Mouse (Mus musculus) bone marrow, adult 2 months (tissue): ENCODE measurements around the gene Pcbp1. TPM values are rescaled to one million over a fixed set of nuclear protein-coding genes. Genes with fewer than 3 reads are reported as not detected.
A peak's percentile ranks its signal among the peaks of the same experiment; 100 is the strongest.

Experiments
- H3K27ac ChIP-seq: fragments of 200-500 bp; 2 replicates; pipeline ENCODE4 v1.5.1; 2012; ENCODE audit warnings: low read depth, mild to moderate bottlenecking, control low read depth, inconsistent platforms, low read length; ENCODE audit not compliant: control insufficient read depth, poor library complexity, insufficient read depth
- H3K4me1 ChIP-seq: fragments of 200-500 bp; 2 replicates; pipeline ENCODE4 v1.6.1; 2011; ENCODE audit warnings: low read length; ENCODE audit not compliant: control insufficient read depth, insufficient read depth
- H3K4me3 ChIP-seq: fragments of 200-500 bp; replicated peaks from 2 replicates; pipeline ENCODE3; 2011; ENCODE audit warnings: mild to moderate bottlenecking, low read depth, low read length, control low read depth; ENCODE audit not compliant: control insufficient read depth
- CTCF ChIP-seq: fragments of 200-500 bp; IDR thresholded peaks from 2 replicates; pipeline ENCODE4 v1.5.1; 2011; ENCODE audit warnings: low read length, control low read depth; ENCODE audit not compliant: control insufficient read depth, insufficient read depth
- POLR2A ChIP-seq: fragments of 200-500 bp; IDR thresholded peaks from 2 replicates; pipeline ENCODE4 v1.6.1; 2011; ENCODE audit warnings: low read depth, mild to moderate bottlenecking, control low read depth, low read length, borderline replicate concordance; ENCODE audit not compliant: control insufficient read depth
- WGBS: fragments of 180-500 bp; shearing (Covaris S2); methylation state at CpG from one replicate; pipeline ENCODE4 v1.1.7; 2018; 5-methylcytosine and 5-hydroxymethylcytosine counted together
- polyA plus RNA-seq: library from polyadenylated mRNA; stranded (reverse); fragments of >200 nt; gene quantifications from 2 replicates; pipeline ENCODE4 v1.2.4, GENCODE M21; 2011; ENCODE audit warnings: low replicate concordance; ENCODE audit not compliant: missing spikeins, insufficient read depth, insufficient read length

Pcbp1 gene
- polyA plus RNA-seq, 1 experiment = 86.3 TPM

DNA sequence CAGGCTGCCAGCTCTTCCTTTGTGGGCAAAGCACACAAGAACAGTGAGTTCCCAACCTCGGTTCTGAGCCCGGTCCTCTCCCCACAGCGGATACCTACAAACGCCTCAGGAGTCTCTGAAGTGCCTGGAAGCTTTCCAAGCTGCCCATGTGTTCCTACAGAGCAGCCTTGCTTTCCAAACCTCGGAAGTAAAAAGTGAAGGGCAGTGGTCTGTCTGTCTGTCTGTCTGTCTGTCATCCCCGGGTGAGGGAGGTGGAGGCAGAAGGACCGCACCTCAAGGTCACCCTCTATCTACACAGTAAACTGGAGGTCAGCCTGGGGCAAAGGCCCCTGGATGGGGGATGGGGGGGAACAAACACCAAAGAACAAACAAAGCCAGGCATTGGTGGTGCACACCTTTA is 20.4 kb downstream of the Pcbp1 start:
- peaks cover 1% of the 10 kb centered on the region; the same call in 1 of the 2 replicates for H3K4me1 ChIP-seq
- no peak overlapping the region for H3K27ac ChIP-seq
- WGBS = 47% methylated on average over 7 of the region's 7 CpGs
- TF ChIP-seq POLR2A = no peak
- no peak for TF ChIP-seq CTCF
- H3K4me3 ChIP-seq = no peak overlapping the region

DNA sequence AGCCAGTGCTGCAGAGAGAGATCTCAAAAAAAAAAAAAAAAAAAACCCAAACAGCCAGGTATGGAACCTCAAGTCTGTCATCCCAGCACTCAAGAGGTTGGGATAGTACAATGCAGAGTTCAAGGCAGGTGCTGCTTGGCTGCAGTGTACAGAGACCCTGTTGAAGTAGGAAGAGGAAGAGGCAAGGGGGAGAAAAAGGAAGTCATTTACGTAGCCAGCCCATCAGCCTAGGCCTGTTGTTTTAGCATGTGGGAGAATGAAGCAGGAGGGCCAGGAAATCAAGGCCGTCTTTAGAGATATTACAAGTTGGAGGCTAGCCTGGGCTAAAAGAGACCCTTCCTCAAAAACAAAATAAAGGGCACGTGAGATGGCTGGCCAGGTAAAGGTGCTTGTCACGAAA is 22.6 kb downstream of the Pcbp1 start:
- TF ChIP-seq POLR2A (no peak), CTCF (no peak)
- no peak overlapping the region for H3K27ac ChIP-seq
- 52% methylated on average over 4 of the region's 4 CpGs for WGBS
- H3K4me3 ChIP-seq = no peak overlapping the region
- H3K4me1 ChIP-seq = peaks cover 1% of the 10 kb centered on the region; the same call in 1 of the 2 replicates

DNA sequence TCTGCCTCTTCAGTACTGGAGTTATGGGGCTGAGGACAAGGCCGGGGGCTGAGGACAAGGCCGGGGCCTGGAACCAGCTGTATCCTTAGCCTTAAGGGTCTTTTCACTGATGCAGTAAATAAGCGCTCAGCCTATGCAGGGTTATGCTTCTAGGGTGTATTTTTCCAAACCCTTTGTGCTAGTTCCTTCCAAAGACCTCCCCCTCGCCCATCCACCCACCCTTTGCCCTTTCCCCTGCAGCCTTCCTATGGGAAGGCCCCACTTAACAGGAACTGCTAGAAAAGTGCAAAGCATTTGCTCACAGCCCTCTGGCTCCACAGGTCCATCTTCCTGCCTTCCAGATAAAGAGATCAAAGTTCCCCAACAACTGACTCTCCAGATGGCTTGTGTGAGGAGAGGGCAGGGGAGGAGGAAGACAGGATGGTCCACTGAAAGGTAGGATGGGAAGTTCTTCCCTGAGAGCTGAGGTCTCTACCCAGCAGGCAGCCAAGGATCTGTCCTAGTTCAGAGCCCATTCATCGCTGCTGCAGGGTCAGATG is 26.5 kb downstream of the Pcbp1 start:
- no peak overlapping the region for H3K27ac ChIP-seq
- no peak for TF ChIP-seq CTCF
- no peak for TF ChIP-seq POLR2A
- peaks cover 1% of the 10 kb centered on the region; the same call in 1 of the 2 replicates for H3K4me1 ChIP-seq
- no peak overlapping the region for H3K4me3 ChIP-seq
- 78% methylated on average over 5 of the region's 5 CpGs for WGBS

DNA sequence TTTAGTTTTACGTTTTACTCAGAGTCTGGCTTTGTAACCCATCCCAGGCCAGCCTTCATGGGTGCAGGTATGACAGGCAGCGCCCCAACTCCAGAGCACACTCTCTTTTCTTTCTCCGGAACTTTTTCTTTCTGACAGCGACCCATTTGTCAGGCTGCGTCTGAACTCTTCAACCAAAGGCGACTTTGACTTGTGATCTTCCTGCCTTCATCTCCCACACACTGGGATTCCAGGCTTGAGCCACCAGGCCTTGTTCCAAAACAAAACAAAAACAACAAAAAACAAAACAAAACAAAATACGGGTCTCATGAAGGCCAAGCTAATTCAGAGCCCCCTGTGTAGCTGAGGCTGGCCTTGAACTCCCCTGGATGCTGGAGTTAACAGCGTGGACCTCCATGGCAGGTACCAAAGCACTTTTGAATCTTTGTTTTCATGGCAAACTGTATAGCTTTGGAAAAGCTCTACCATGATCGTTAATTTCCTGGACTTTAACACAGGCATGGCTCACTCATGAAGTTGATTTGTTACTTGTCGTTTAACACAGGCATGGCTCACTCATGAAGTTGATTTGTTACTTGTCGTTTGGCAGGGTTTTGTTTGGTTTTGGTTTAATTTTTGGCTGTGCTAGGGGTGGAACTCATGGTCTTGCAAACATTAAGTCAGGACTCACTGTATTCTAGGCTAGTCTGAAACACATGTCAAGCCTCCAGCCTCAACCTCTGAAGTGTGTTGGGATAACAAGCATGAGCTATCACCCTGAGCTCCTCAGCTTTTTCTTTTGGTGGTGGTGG is 28.0 kb downstream of the Pcbp1 start:
- TF ChIP-seq CTCF (no peak), POLR2A (no peak)
- 59% methylated on average over 11 of the region's 11 CpGs for WGBS
- H3K4me1 ChIP-seq = peaks cover 1% of the 10 kb centered on the region; the same call in 1 of the 2 replicates
- H3K27ac ChIP-seq = no peak overlapping the region
- no peak overlapping the region for H3K4me3 ChIP-seq

DNA sequence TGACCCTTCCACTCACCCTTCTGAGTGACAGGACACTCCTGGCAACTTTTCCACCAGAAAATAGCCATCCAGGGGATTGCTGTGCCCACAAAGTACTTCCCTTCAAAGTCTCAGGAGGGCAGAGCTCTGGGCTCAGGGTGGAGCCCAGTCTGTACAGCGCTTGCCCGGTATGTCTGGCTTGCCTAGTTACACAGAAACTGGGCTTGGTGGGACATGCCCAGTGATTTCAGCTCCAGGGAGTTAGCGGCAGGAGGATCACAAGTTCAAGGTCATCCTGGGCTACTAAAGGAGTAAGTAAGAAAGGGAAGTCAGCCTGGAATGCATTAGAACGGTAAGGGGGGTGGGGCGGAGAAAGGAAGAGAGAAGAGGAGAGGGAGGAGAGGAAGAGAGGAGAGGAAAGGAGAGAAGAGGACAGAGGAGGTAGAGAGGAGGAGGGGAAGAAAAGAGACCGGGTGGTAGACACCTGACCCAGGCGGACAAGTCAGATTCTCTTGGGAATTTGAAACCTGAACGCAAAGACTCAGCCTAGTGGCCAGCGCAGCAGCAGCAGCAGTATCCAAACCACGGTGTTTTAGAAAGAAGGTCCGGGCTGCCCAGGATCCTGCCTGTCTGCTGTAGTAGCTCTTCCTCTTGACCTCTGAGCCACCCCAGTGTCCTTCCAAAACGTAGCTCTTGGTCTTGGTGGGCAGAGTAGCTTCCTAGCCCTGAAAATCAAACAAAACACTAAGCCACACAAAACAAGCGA is 28.9 kb downstream of the Pcbp1 start:
- 0 out of 2 replicates have a peak overlapping the region, but pooled peaks have one; percentile 13 for H3K27ac ChIP-seq
- H3K4me3 ChIP-seq = peak overlapping the region; percentile 21
- TF ChIP-seq CTCF = no peak
- no peak for TF ChIP-seq POLR2A
- peaks cover 1% of the 10 kb centered on the region; the same call in 1 of the 2 replicates for H3K4me1 ChIP-seq
- 6% methylated on average over 13 of the region's 13 CpGs for WGBS

DNA sequence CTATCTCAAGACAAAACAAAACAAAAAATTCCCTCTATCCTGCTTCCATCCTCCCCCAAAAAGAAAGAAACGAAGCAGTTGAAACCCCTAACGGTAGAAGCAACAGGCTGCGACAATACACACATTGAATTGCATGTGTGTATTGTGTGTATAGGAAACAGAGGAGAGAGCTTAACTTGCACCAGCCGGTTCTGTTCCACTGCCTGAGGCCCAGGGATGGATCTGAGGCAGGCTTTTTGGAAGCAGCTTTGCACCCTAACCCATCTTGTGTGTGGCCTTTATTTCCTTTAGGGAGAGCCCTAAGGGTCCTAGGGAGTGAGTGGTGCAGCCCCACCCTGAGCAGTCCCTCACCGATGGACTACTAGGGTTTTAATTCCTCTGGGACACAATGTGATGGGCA is 29.5 kb downstream of the Pcbp1 start:
- Histone ChIP-seq H3K4me3 (no peak overlapping the region), H3K27ac (no peak overlapping the region), H3K4me1 (peaks cover 1% of the 10 kb centered on the region; the same call in 1 of the 2 replicates)
- WGBS = 70% methylated on average over 5 of the region's 5 CpGs
- TF ChIP-seq POLR2A = no peak
- no peak for TF ChIP-seq CTCF

DNA sequence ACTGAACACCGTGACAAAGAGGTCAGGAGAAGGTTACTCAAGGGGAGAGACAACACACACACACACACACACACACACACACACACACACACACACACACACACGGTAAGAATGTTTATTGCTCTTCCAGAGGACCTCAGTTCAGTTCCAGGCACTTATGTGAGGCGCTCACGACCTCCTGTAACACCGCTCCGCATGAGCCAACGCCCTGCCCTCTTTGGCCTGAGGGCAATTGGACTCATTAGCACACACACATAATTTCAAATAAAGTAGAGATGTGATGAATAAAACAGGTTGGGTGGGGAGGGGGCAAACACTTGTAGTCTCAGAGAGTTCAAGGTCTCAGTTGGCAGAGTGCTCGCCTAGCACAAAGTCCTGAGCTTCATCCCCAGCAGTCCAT is 30.0 kb downstream of the Pcbp1 start:
- Histone ChIP-seq H3K4me1 (peaks cover 1% of the 10 kb centered on the region; the same call in 1 of the 2 replicates), H3K4me3 (no peak overlapping the region), H3K27ac (no peak overlapping the region)
- 78% methylated on average over 8 of the region's 8 CpGs for WGBS
- TF ChIP-seq CTCF = no peak
- no peak for TF ChIP-seq POLR2A

DNA sequence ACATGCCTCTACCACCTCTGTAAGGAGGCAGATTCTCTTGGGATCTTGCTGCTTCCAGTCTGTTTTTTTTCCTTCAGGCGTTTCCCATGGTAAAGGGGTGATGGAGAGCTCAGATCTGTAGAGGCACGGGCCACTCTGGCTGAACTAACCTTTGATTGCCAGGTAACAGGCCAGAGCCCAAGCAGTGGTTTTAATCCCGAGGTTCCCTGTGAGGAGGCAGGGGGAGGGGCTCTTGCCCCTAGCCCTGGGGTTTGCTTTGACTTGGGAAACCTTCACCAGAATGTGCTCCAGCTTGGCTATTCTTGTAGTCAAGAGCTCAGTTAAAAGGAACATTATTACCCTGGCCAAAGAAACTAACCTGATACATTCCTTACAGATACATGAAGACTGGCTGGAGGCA is 30.5 kb downstream of the Pcbp1 start:
- H3K4me1 ChIP-seq = peaks cover 1% of the 10 kb centered on the region; the same call in 1 of the 2 replicates
- H3K27ac ChIP-seq = no peak overlapping the region
- H3K4me3 ChIP-seq = no peak overlapping the region
- 79% methylated on average over 3 of the region's 3 CpGs for WGBS
- TF ChIP-seq POLR2A (no peak), CTCF (no peak)
